Mouse (Mus musculus) heart, embryonic 13.5 days (tissue): ENCODE measurements at regions not wholly inside any gene's neighbourhood (a gene's known extent, or its start where the extent isn't known, plus 50 kb on each side); places are given as distances from the start of the nearest gene placed in this dataset.

ENCODE experiments used
- ATAC-seq: fragments of 200-750 bp; cut with Nextera tagmentation; 2 replicates; pipeline ENCODE4 v1.8.0; 2017; ENCODE audit warnings: moderate TSS enrichment; ENCODE audit not compliant: insufficient number of reproducible peaks, low FRiP score, low TSS enrichment; ENCODE audit errors: extremely low read depth
- H3K27ac ChIP-seq: fragments of 300-500 bp; sonication (generic); replicated peaks from 2 replicates; pipeline ENCODE4 v1.5.1; 2015; ENCODE audit warnings: moderate library complexity, mild to moderate bottlenecking, inconsistent platforms
- H3K27me3 ChIP-seq: fragments of 300-500 bp; sonication (generic); replicated peaks from 2 replicates; pipeline ENCODE4 v1.6.1; 2015; ENCODE audit warnings: mild to moderate bottlenecking, inconsistent platforms
- H3K36me3 ChIP-seq: fragments of 300-500 bp; sonication (generic); 2 replicates; pipeline ENCODE4 v1.6.1; 2015; ENCODE audit warnings: mild to moderate bottlenecking, inconsistent platforms
- H3K4me1 ChIP-seq: fragments of 300-500 bp; sonication (generic); 2 replicates; pipeline ENCODE4 v1.6.1; 2015; ENCODE audit warnings: inconsistent platforms
- H3K4me2 ChIP-seq: fragments of 300-500 bp; sonication (generic); 2 replicates; pipeline ENCODE4 v1.6.1; 2015; ENCODE audit warnings: inconsistent platforms, mild to moderate bottlenecking, moderate library complexity
- H3K4me3 ChIP-seq: fragments of 300-500 bp; sonication (generic); 2 replicates; pipeline ENCODE4 v1.5.1; 2015; ENCODE audit warnings: moderate library complexity, mild to moderate bottlenecking, inconsistent platforms
- H3K9ac ChIP-seq: fragments of 300-500 bp; sonication (generic); 2 replicates; pipeline ENCODE4 v1.6.1; 2015; ENCODE audit warnings: inconsistent platforms, mild to moderate bottlenecking, moderate library complexity
- H3K9me3 ChIP-seq: fragments of 300-500 bp; sonication (generic); 2 replicates; pipeline ENCODE4 v1.6.1; 2016; ENCODE audit warnings: inconsistent platforms
- WGBS: fragments of 180-500 bp; shearing (Covaris S2); methylation state at CpG from one replicate; pipeline ENCODE4 v1.1.7; 2015; ENCODE audit warnings: mixed read lengths; 5-methylcytosine and 5-hydroxymethylcytosine counted together

DNA sequence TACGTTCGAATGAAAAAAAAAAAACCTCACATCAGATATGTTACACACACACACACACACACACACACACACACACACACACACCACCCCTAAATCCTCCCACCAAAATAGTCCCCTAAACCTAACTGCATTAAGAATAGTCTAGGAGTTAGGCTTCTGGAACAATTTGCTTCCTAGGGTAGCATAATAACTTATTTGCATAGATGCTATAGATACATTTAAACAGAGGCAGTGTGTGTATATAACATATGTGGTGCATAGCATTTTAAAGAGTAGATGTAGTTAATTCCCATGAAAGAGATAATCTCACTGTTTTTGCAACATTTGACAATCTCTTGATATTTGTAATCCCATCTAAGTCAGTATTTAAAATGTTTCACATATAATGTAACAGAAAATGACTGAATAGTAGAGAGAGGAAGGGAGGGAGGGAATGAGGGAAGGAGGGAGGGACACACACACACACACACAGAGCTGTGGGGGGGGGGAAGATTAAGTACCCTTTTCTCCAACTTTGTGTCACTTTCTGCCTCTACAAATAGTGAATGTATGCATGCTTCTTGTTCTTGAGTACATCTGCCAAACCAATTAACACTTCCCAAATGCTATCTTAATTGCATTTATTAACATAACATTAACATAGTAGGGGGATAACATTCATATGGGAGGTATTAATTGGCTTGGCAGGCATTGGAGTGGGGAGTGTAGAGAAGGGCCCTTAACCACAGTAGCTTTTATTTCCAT lies 127.7 kb upstream of the Tle1 start:
- Histone ChIP-seq H3K9me3 (no peaks in the 10 kb centered on the region), H3K27ac (no peak overlapping the region), H3K36me3 (no peaks in the 10 kb centered on the region), H3K27me3 (no peaks in the 10 kb centered on the region), H3K4me3 (no peak overlapping the region), H3K4me2 (no peak overlapping the region), H3K4me1 (no peaks in the 10 kb centered on the region), H3K9ac (no peak overlapping the region)
- no peak for ATAC-seq
- 75% methylated on average over 2 of the region's 2 CpGs for WGBS

DNA sequence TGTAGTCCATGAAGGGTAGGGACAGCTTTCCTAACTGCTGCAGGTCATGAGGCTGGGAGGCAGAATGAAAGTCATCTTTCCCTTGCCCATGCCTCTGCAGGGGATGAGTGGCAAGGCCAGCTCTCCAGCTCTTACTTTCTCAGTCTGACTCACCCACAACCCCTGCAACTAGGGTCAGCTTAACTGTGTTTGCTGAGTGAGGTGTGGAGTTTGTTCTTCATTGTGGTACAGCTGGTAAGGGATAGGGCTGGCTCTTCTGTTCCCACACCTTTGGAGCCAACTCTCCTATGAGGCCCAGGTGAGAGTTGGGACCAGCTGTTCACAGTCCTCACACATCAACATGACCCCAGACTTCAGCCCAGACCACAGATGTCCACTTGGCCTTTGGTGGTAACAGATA lies 124.2 kb upstream of the Tle1 start:
- Histone ChIP-seq H3K4me1 (no peaks in the 10 kb centered on the region), H3K27ac (no peak overlapping the region), H3K4me2 (no peak overlapping the region), H3K9ac (no peak overlapping the region), H3K36me3 (no peaks in the 10 kb centered on the region), H3K27me3 (no peaks in the 10 kb centered on the region), H3K9me3 (no peaks in the 10 kb centered on the region), H3K4me3 (no peak overlapping the region)
- ATAC-seq: no peak

GRCm38 (mm10) chr4:72285112-72285675 lies 84.5 kb upstream of the Tle1 start:
- H3K4me2 ChIP-seq: no peak overlapping the region
- H3K36me3 ChIP-seq: no peaks in the 10 kb centered on the region
- no peaks in the 10 kb centered on the region for H3K4me1 ChIP-seq
- WGBS: 30% methylated on average over 1 of the region's 1 CpGs
- no peak overlapping the region for H3K9ac ChIP-seq
- no peaks in the 10 kb centered on the region for H3K27me3 ChIP-seq
- no peak for ATAC-seq
- no peak overlapping the region for H3K4me3 ChIP-seq
- H3K27ac ChIP-seq: no peak overlapping the region
- H3K9me3 ChIP-seq: no peaks in the 10 kb centered on the region

DNA sequence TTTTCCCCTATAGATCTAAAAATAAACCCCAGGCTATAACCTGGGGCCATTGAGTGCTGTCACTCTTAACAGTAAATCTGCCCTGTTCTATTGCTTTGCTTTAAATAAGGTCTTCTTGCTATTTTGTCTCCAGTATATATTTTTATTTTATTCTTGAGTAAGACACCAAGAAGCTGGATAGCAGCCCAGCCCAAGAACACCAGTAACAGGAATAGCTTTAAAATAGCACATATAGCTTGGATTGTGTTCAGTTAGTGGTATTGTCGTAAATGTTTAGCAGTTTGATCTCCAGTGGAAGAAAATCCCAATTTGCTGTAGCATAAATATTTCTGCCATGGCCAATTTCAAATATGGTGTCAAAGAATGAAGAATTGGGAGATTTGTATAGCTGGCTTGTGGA lies 49.8 kb upstream of the Tle1 start:
- WGBS: 76% methylated on average over 1 of the region's 1 CpGs
- Histone ChIP-seq H3K27me3 (no peaks in the 10 kb centered on the region), H3K9me3 (no peaks in the 10 kb centered on the region)

More for the DNA sequence above, 49.8 kb upstream of the Tle1 start:
- Histone ChIP-seq H3K4me1 (no peaks in the 10 kb centered on the region), H3K9ac (no peak overlapping the region), H3K36me3 (no peaks in the 10 kb centered on the region), H3K4me3 (no peak overlapping the region), H3K4me2 (no peak overlapping the region), H3K27ac (no peak overlapping the region)
- ATAC-seq: no peak
